Mouse (Mus musculus): ENCODE measurements around the gene Krt84.

The Krt84 gene

DNA sequence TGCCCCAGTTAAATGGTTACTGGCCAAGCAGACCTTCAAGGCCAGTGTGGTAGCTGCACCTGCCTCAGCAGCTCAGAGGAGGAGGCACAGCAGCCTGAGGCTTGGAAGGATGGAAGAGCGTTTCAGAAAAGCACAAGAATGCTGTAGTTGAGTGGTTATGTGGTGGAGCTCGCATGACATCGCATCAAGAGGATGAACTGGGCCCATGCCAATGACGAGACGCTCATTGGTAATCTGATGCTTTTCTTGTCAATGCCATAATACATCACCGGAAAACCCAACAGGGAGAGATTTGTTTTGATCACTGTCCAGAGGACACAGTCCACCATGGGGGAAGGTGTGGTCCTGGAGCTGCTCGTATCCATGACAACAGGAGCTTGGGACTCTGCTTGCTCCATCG, 37.4 kb downstream of the Krt84 start:
- DNase-seq, result no peak

DNA sequence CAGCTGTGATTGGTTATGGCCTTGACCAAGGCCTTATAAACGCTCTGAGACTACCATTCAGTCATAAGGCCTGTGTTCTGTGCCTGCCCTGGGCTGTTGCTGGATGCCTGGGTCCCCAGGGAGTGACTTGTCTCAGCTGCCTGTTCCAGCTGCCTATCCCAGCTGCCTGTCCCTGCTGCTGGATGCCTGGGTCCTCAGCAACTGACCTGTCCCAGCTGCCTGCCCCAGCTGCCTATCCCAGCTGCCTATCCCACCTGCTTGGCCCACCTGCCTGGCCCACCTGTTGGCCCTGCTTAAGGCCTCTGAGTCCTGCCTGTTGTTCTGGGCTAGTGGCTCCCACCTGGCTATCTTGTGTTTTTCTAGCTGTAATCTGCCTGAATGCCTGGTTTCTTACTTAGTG, 38.4 kb downstream of the Krt84 start:
- no peak for DNase-seq

DNA sequence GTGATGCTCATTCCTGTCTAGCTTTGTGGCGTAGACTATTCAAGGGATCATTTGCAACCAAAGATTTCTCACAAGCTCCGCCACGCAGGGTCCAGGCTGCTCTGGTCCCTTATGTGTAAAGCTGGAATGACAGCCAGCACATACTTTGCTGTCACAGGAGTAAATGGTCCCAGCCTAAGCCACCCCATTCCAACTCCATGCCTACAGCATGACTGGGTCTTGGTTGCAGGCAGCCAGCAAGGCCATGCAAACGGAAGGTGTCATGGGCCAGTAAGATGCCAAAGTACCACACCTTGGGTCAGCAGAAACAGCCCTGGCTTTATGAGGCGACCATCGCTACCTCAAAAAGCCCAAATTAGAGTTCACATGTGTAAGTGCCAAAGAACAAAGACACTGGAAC, 38.9 kb downstream of the Krt84 start:
- DNase-seq, result no peak

DNA sequence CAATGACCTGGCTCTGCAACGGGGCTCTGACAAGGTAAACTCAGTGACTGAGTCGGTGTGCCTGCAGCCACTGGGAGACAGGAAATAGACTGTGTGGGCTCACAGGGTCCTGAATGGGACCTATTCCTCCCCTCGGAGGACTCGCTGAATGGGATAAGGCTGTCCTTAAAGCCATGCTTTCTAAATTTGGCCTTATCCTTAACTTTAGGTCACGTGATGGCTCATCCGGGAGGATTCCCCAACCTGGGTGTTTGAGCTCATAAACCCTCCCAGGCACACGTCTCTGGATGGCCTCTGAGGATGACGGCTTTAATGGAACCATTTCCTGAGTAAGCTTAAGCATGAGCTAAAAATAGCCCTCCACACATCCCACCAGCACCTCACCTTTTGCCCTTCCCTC, 39.9 kb downstream of the Krt84 start:
- DNase-seq, result no peak

DNA sequence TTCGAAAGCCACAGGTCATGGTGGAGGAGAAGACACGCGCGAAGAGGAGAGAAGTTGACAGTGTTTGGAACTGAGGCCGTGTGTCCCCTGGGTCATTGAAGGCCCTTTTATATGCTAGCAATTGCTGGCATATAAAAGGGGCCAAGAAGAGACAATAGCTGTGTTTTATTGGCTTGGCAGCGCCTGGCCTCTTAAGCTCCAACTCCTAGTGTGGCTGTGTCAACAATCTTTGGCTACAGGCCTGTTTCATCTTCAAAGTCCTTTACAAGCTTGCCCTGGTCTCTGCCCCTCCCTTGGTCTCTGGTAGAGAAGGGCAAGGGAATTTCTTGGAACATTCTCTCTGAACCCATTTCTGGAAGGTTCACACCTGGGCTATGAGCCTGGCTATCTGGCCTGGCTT, 41.2 kb downstream of the Krt84 start, which contains the start of gene Krt83:
TSS of gene Krt83 (minus strand) at position 82 of the 400 bp plus-strand sequence.
- no peak for DNase-seq

DNA sequence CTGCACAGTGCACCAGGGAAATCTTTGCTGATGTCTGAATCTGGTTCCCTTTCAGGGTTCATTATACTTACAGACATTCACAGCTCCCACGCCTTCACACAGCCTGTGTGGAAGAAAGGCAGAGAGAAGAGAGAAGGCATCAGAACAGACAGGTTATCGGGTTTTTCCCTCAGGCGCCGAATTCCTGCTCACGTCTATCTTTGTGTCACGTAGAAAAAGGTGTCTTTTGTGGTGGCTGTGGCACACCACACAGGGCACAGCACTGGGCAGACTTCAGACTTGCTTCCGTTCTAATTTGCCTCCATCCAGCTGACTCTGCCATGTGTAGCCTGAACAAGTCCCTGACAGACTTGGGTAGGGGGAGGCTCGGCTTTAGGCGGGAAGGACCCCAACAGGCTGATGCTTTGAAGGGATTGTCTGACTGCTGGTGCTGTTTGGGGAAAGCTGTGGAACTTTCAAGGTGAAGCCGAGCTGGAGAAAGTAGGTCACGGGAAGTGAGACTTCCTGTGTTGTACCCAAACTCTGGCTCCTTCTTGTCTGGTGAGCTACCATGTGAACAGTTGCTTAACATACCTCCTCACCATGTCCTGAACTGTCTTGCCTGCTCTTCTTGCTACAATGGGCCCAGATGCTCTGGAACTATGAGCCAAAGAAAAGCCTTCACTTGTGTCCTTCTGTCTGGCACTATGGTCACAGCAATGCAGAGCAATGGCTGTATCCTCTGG, 46.5 kb downstream of the Krt84 start:
- DNase-seq, result no peak

DNA sequence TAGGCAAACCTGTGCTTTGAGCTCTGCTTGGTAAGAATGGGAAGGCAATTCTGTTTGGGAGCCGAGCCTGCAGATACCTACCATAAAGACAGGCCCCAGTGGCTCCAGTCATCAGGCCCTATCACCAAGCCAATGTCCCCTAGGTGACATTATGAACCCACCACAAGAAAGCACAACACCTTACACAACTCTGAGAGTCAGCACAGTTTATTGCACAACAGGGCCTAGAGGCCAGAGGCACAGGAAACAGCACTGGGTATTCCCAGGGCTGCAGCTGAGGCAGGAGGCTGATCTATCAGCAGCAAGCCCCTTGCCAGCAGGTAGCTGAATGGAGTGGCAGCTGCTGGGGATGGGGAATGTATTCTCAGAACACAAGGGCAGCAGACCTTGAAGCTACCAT, 47.7 kb downstream of the Krt84 start:
- no peak for DNase-seq

DNA sequence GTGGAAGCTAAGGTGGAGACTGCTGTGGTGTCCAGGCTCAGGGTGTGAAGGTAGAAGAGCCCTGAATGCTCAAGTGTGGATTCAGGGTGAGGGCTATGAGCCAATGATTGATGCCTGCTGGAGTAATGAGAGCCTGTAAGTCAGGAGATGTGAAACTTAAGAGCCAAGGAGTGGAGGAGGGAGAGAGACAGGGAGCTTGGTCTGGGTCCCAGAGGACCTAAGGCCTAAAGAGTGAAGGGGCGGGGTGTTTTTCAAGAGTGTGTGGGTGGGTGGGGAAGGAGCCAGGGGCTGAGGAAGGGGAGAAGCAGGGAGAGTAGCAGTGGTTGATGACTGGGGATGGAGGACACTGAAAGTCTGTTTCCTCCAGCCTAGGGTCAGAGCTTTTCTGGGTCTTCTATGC, 49.0 kb downstream of the Krt84 start:
- no peak for DNase-seq

DNA sequence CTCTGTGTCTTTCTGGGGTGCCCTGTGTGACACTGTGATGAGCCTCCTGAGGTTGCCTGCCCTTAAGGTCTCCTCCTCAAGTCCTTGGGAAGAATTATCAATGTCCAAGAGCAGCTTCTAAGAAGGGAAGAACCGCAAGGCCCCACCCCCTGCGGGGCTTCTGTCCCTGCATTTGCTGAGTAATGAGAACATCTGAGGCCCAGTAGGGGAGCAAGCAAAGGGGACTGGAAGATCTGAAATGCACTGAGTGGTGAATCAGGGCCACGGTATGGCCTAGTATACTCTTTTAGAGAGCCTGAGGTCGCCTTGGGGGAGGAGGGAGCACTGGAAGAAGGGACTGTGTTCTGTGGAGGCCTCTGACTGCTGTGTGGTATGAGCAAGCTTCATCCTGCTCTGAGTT, 50.6 kb downstream of the Krt84 start:
- DNase-seq, result no peak

DNA sequence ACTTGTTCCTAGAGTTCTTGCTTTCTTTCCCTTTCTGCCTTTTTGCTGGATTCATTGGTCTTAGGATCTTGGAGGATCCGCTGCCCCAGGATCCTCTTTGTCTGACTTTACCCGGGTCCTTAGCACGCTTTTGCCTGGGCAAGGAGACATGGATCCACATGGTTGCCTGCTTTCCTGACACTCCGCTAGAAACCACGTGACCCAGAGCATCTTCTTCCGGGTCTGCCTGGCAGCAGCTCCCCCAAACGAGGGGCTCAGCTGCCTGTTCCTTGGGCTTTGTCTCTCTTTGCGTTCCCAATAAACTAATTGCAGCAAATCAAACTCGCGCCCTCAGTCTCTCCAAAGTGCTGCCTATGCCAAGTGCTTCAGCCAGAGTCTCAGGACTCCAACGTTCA, 53.0 kb downstream of the Krt84 start:
- no peak for DNase-seq

DNA sequence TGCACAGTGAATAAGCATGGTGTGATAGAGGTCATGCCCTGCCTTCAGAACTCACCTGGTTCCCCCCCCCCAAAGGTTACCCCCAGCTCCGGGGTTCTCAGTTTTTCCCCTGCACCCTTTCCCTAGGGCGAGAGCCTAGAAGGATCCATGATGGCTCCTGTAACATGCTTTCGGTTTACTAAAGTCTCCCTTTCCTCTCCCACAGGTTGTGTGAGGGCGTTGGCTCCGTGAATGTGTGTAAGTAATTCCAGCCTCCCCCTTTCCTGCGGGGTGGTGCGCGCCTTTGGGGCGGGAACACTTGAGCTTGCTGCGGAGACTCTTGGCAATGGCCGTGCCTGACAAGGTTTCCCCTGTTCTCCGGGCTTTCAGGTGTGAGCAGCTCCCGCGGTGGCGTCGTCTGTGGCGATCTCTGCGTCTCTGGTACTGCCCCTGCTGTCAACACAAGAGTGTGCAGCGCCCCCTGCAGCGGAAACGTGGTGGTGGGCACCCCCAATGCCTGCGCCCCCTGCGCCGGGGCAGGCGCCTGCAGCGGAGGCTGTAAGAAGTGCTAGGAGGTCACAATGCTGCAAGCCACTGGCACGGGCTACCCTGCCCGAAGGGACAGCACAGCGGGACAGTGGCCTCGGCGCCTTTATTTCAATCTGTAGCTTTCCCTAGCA, 53.5 kb downstream of the Krt84 start:
- peak; percentile 38 to 51 for DNase-seq

Measured in cerebellum, postnatal 36 days (tissue).